Mouse (Mus musculus): ENCODE results near the gene Gsta1. TPM values are rescaled to one million over a fixed set of nuclear protein-coding genes. Genes with fewer than 3 reads are reported as not detected.
"Not testable (repeated sequence)": the region's sequence is repeated elsewhere in the genome, so short reads cannot be mapped to it uniquely, and the experiment has no call there.

Gsta1 gene
- polyA plus RNA-seq (2012; rRNA removed), result 14.6 and 148 TPM in 2 replicates

DNA sequence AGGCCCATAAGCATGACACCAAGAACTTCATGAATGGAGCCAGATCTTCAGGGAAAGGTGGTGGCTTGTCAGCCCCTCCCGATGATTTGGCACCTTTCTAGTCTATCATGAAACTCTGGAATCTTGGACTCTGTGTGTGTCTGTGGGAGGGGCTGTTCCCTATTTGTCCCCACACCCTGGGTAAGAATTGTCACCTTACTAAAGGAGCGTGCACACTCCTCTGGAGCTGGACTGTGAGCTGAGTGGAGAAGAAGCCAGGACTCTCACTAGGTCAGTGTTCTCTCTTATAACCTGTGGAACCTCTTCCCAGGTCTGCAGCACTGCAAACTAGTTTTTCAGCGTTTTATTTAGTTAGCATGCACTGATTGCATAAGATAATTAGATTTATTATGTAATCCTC lies at the start of gene Gsta1:
Gene Gsta1, plus strand, starts transcription at position 196 of the 400 bp plus-strand sequence.
- WGBS, result 25% methylated on average over 3 of the region's 3 CpGs
- H3K4me1 ChIP-seq (ENCODE audit: control insufficient read depth, insufficient read depth, insufficient read length, low read length), result peaks cover 22% of the 10 kb centered on the region
- not testable (repeated sequence) for H3K36me3 ChIP-seq (ENCODE audit: control insufficient read depth, insufficient read depth, low read length); H3K4me3 ChIP-seq (ENCODE audit: low read depth, low read length); H3K27me3 ChIP-seq (ENCODE audit: control insufficient read depth, insufficient read depth, low read length)
- peak within 1 kb of the TSS; percentile 91 for H3K27ac ChIP-seq (ENCODE audit: insufficient read depth, low read depth, low read length)

DNA sequence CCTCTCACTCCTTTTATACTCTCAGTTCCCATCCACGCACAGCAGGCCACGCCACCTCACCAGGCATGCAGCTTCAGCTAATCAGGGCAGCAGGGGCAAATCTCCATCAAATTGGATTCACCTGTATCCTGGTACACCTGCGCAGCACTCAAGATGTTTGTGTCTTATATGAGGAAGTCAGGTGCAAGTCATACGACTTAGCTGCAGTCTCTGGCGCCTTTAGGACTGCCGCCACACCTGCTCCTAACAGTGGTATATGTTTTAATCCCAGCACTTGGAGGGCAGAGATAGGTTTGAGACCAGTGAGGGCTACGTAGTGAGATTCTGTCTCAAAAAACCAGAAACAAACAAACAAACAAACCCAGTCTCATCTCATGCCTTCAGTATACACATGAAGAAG lies 48.0 kb upstream of the Gsta1 start, which contains the start of gene Gsta4:
Gene Gsta4, plus strand, starts transcription at position 301 of the 400 bp plus-strand sequence.
- not testable (repeated sequence) for H3K4me1 ChIP-seq (ENCODE audit: control insufficient read depth, insufficient read depth, insufficient read length, low read length); H3K27me3 ChIP-seq (ENCODE audit: control insufficient read depth, insufficient read depth, low read length); H3K27ac ChIP-seq (ENCODE audit: insufficient read depth, low read depth, low read length); H3K4me3 ChIP-seq (ENCODE audit: low read depth, low read length); H3K36me3 ChIP-seq (ENCODE audit: control insufficient read depth, insufficient read depth, low read length)
- WGBS, result 99% methylated on average over 5 of the region's 7 CpGs

DNA sequence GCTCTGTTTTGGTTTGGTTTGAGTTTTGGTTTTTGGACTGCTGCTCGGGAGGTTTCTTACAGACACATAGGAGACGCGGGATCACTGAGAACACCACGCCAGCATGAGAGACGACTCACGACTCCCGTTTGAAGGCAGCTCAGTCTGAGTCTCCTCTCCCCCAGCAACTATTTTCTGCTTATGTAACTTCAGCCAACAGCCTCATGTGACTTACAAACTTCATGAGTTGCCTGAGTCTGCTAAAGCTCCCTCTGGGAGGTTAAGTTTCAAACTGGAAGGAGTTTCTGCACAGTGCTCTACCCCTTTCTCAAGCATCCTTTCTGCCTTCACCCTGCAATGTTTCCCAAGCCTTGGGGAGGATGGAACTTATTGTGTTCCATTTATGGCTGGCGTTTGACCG lies 44.8 kb upstream of the Gsta1 start:
- Histone ChIP-seq H3K36me3 (ENCODE audit: control insufficient read depth, insufficient read depth, low read length) (no peaks in the 10 kb centered on the region), H3K27me3 (ENCODE audit: control insufficient read depth, insufficient read depth, low read length) (no peaks in the 10 kb centered on the region), H3K4me3 (ENCODE audit: low read depth, low read length) (no peak overlapping the region), H3K4me1 (ENCODE audit: control insufficient read depth, insufficient read depth, insufficient read length, low read length) (peaks cover 4% of the 10 kb centered on the region; the same call in 1 of the 2 replicates), H3K27ac (ENCODE audit: insufficient read depth, low read depth, low read length) (no peak overlapping the region)
- TF ChIP-seq POLR2A (IDR thresholded peaks at IDR 0.05; ENCODE audit: low read depth, low read length) (no peak), CTCF (IDR thresholded peaks at IDR 0.05; ENCODE audit: extremely low read depth, insufficient read length, insufficient replicate concordance, low read depth, low read length) (no peak)
- 83% methylated on average over 9 of the region's 9 CpGs for WGBS

DNA sequence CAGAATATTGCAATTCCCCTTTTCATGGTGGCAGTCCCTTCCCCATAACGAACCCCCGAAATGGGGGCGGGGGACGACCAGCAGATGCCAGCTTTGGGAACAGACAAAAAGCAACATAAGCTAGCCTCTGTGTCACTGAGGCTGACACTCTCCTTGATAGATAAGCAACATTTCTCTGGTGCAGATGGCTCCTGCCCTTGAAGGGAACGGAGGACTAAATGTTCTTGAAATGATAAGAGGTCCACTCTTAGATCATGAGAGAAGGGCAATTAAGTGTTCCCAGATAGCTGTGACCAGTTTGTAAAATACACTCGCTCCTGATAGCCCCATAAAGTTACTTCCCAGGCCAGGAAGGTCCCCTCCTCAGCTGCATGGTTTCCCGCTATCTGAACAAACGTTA lies 41.5 kb upstream of the Gsta1 start:
- Histone ChIP-seq H3K27ac (ENCODE audit: insufficient read depth, low read depth, low read length) (no peak overlapping the region), H3K4me3 (ENCODE audit: low read depth, low read length) (no peak overlapping the region), H3K4me1 (ENCODE audit: control insufficient read depth, insufficient read depth, insufficient read length, low read length) (peaks cover 11% of the 10 kb centered on the region; the same call in 1 of the 2 replicates), H3K36me3 (ENCODE audit: control insufficient read depth, insufficient read depth, low read length) (no peaks in the 10 kb centered on the region), H3K27me3 (ENCODE audit: control insufficient read depth, insufficient read depth, low read length) (no peaks in the 10 kb centered on the region)
- 73% methylated on average over 8 of the region's 8 CpGs for WGBS
- TF ChIP-seq POLR2A (IDR thresholded peaks at IDR 0.05; ENCODE audit: low read depth, low read length), result no peak
- no peak for TF ChIP-seq CTCF (IDR thresholded peaks at IDR 0.05; ENCODE audit: extremely low read depth, insufficient read length, insufficient replicate concordance, low read depth, low read length)

DNA sequence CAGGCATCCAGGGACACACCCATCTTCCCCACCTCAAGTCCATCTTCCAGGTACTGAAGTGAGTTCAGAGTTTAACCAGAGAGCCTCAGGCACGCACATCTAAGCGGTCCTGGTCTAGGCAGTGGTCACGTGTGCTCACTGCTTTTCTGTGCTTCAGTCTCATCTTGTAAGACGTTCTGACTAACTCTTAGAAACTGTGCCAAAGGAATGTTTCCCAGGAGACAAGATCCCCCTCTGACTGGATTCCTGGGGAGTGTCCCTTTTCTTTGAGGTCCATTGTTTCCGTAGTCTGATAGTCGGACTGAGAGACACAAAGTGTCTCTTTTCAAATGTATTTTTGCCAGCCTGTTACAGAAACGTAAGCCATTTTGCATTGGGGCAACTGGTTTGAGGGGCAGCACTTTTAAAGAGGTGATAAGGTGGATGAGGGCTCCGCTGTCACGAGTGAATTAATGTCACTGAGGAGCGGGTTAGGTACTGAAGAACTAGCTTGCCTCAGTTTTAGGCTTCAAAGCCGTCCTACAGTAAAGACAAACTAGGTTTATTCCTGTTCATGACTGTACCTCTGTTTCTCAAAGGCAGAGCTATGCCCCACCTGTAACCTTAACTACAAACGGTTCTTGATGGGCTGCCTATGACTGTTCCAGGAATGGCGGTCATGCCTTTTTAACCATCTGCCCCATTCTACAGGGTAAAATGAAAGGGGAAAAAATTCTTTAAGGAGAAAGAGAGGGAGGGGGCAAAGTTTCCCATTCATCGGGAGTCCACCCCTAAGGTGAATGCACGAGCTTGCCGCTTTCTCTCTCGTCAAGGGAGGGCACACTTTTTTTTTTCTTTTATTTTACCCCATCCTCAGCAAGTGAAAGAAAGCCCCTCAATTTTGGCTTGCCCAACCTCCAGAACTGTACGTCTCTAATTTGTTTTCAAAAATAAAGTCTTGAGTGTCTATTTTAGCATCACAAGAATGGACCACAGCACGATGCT lies 39.5 kb upstream of the Gsta1 start:
- Histone ChIP-seq H3K4me1 (ENCODE audit: control insufficient read depth, insufficient read depth, insufficient read length, low read length) (peaks cover 9% of the 10 kb centered on the region; the same call in 1 of the 2 replicates), H3K4me3 (ENCODE audit: low read depth, low read length) (no peak overlapping the region; the same call in 1 of the 2 replicates), H3K36me3 (ENCODE audit: control insufficient read depth, insufficient read depth, low read length) (no peaks in the 10 kb centered on the region), H3K27ac (ENCODE audit: insufficient read depth, low read depth, low read length) (no peak overlapping the region), H3K27me3 (ENCODE audit: control insufficient read depth, insufficient read depth, low read length) (no peaks in the 10 kb centered on the region)
- WGBS, result 10% methylated on average over 19 of the region's 19 CpGs
- TF ChIP-seq CTCF (IDR thresholded peaks at IDR 0.05; ENCODE audit: extremely low read depth, insufficient read length, insufficient replicate concordance, low read depth, low read length) (no peak), POLR2A (IDR thresholded peaks at IDR 0.05; ENCODE audit: low read depth, low read length) (no peak)

DNA sequence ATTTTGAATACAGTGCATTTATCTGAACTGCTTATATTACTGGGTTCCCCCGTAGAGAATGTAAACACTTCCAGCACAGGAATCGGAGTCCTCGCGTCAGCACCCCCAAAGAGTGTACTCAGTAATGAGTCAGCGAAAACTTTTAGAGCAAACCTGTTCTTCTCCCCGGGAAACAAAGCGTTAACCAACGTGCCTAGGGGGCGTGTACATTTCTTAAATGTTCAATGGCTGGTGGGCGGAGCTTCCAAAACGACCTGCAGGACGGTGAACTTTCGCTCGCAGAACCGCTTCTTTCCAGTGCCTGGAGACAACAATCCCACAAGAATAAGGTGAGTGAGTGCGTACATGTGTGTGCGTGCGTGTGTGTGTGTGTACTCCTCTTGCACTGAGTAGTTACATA lies 38.7 kb upstream of the Gsta1 start:
- no peak for TF ChIP-seq POLR2A (IDR thresholded peaks at IDR 0.05; ENCODE audit: low read depth, low read length)
- TF ChIP-seq CTCF (IDR thresholded peaks at IDR 0.05; ENCODE audit: extremely low read depth, insufficient read length, insufficient replicate concordance, low read depth, low read length), result peak; percentile 16; the same call in 1 of the 2 replicates
- no peak overlapping the region for H3K27ac ChIP-seq (ENCODE audit: insufficient read depth, low read depth, low read length)
- no peaks in the 10 kb centered on the region for H3K36me3 ChIP-seq (ENCODE audit: control insufficient read depth, insufficient read depth, low read length)
- WGBS, result under 1% methylated on average over 18 of the region's 18 CpGs
- peak overlapping the region; percentile 46 for H3K4me3 ChIP-seq (ENCODE audit: low read depth, low read length)
- H3K27me3 ChIP-seq (ENCODE audit: control insufficient read depth, insufficient read depth, low read length), result no peaks in the 10 kb centered on the region
- H3K4me1 ChIP-seq (ENCODE audit: control insufficient read depth, insufficient read depth, insufficient read length, low read length), result peaks cover 11% of the 10 kb centered on the region

DNA sequence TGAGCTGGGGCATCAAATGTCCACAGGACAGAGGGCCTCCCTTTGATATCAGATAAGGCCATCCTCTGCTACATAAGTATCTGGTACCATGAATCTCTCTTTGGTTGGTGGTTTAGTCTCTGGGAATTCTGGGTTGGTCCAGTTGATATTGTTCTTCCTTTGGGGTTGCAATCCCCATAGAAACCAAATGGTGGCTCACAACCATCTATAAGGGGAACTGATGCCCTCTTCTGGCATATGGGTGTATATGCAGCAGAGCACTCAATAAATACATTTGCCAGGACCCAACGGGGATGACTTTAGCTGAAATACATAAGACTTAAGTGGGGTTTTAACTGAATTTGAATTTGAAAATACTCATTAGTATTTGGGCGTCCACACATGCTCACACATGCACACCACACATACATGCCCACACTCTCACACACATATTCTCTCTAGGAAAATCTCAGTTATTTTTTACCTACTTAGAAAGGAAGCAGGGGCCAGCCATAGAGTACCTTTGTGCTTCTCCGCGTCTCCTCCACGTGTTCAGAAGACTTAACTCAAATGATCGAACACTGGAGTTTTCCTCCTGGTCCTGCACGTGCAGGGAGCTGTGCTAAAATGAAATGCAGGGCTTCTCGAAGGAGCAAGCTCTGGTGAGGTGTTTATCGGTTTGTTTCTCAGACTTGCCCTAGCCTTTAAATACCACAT lies 36.4 kb upstream of the Gsta1 start:
- WGBS, result 42% methylated on average over 9 of the region's 9 CpGs
- Histone ChIP-seq H3K27ac (ENCODE audit: insufficient read depth, low read depth, low read length) (no peak overlapping the region), H3K27me3 (ENCODE audit: control insufficient read depth, insufficient read depth, low read length) (no peaks in the 10 kb centered on the region), H3K36me3 (ENCODE audit: control insufficient read depth, insufficient read depth, low read length) (no peaks in the 10 kb centered on the region), H3K4me1 (ENCODE audit: control insufficient read depth, insufficient read depth, insufficient read length, low read length) (peaks cover 11% of the 10 kb centered on the region), H3K4me3 (ENCODE audit: low read depth, low read length) (no peak overlapping the region)
- TF ChIP-seq POLR2A (IDR thresholded peaks at IDR 0.05; ENCODE audit: low read depth, low read length), result no peak
- TF ChIP-seq CTCF (IDR thresholded peaks at IDR 0.05; ENCODE audit: extremely low read depth, insufficient read length, insufficient replicate concordance, low read depth, low read length), result no peak
